Mouse (Mus musculus) CD4-positive, CD25-positive, alpha-beta regulatory T cell, adult 2 months (primary cell): ENCODE data around the gene Slc39a13.
"Not testable (repeated sequence)": the region's sequence is repeated elsewhere in the genome, so short reads cannot be mapped to it uniquely, and the experiment has no call there.

Experiments used
- DNase-seq: peaks from one replicate; pipeline ENCODE4 v3.0.0-alpha.2; 2012; ENCODE audit warnings: low read depth, low spot score

Slc39a13 gene

GRCm38 (mm10) chr2:91070076-91070800, at the start of gene Slc39a13:
Gene Slc39a13 (minus strand): TSS chr2:91070417.
- peak; percentile 97 for DNase-seq

- no peak for DNase-seq
Observed at GRCm38 (mm10) chr2:91119551-91119950, 49.3 kb upstream of the Slc39a13 start.

- DNase-seq, result no peak
Observed at GRCm38 (mm10) chr2:91119061-91119460, 48.8 kb upstream of the Slc39a13 start.

- DNase-seq, result no peak
Observed at GRCm38 (mm10) chr2:91118647-91119046, 48.4 kb upstream of the Slc39a13 start.

GRCm38 (mm10) chr2:91117585-91118275, 47.5 kb upstream of the Slc39a13 start, which contains the start of gene Mybpc3:
Gene Mybpc3 (plus strand): TSS chr2:91118144.
- no peak for DNase-seq

GRCm38 (mm10) chr2:91116842-91117241, 46.6 kb upstream of the Slc39a13 start:
- no peak for DNase-seq

- no peak for DNase-seq
Observed at GRCm38 (mm10) chr2:91115578-91115970, 45.4 kb upstream of the Slc39a13 start.

GRCm38 (mm10) chr2:91114781-91115577, 44.8 kb upstream of the Slc39a13 start:
- peak; percentile 70 for DNase-seq

GRCm38 (mm10) chr2:91113852-91114251, 43.6 kb upstream of the Slc39a13 start:
- no peak for DNase-seq

GRCm38 (mm10) chr2:91113334-91113733, 43.1 kb upstream of the Slc39a13 start:
- no peak for DNase-seq

- DNase-seq, result no peak
Observed at GRCm38 (mm10) chr2:91112491-91112890, 42.3 kb upstream of the Slc39a13 start.

- not testable (repeated sequence) for DNase-seq
Observed at GRCm38 (mm10) chr2:91111832-91112231, 41.6 kb upstream of the Slc39a13 start.

- no peak for DNase-seq
Observed at GRCm38 (mm10) chr2:91110429-91110828, 40.2 kb upstream of the Slc39a13 start.

- DNase-seq, result no peak
Observed at GRCm38 (mm10) chr2:91109807-91110385, 39.7 kb upstream of the Slc39a13 start.

- DNase-seq, result no peak
Observed at GRCm38 (mm10) chr2:91109241-91109640, 39.0 kb upstream of the Slc39a13 start.

GRCm38 (mm10) chr2:91108156-91108555, 37.9 kb upstream of the Slc39a13 start:
- no peak for DNase-seq

- peak; percentile 94 for DNase-seq
Observed at GRCm38 (mm10) chr2:91101124-91101740, 31.0 kb upstream of the Slc39a13 start.

GRCm38 (mm10) chr2:91098156-91098555, 27.9 kb upstream of the Slc39a13 start:
- DNase-seq, result no peak

GRCm38 (mm10) chr2:91097015-91097414, 26.8 kb upstream of the Slc39a13 start:
- no peak for DNase-seq

GRCm38 (mm10) chr2:91096524-91096923, 26.3 kb upstream of the Slc39a13 start:
- DNase-seq, result no peak

- no peak for DNase-seq
Observed at GRCm38 (mm10) chr2:91090827-91091226, 20.6 kb upstream of the Slc39a13 start.
